Mouse (Mus musculus) thymus, adult 18-20 months (tissue): ENCODE data around the gene Apobec1.
"Not testable (repeated sequence)": the region's sequence is repeated elsewhere in the genome, so short reads cannot be mapped to it uniquely, and the experiment has no call there.

Experiments
- DNase-seq, 2 experiments: peaks; one replicate each; pipeline ENCODE4 v3.0.0; 2022; ENCODE audit warnings: mixed read lengths in 2 of 2

Gene Apobec1

DNA sequence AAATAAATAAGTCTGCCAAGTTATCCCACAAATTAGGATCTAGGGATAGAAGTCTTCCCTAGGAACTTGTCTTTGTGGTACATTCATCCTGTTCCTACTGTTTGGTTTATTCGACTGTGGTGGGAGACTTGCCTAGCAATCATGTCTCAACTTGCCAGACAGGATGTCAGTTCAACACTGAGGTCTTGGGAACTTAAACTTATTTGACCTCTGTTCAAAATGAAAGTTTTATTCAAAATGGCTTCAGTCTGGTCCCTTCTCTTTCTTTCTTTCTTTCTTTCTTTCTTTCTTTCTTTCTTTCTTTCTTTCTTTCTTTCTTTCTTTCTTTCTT is 713 bp upstream of the Apobec1 start:
- DNase-seq, result no peak

GRCm38 (mm10) chr6:122601615-122602014 is 629 bp downstream of the Apobec1 start:
- no peak for DNase-seq

DNA sequence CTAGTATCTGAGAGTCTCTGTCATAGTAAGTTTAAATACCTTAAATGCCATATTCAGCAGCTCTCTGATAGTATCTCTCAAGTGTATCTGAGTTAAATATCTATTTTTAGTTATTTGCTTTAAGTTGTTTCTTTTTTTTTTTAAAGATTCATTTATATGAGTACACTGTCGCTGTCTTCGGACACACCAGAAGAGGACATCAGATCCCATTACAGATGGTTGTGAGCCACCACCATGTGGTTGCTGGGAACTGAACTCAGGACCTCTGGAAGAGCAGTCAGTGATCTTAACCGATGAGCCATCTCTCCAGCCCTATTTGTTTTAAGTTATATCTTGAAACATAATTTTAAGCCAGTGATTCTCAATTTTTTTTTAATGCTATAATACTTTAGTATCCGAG is 1.2 kb downstream of the Apobec1 start:
- no peak for DNase-seq

DNA sequence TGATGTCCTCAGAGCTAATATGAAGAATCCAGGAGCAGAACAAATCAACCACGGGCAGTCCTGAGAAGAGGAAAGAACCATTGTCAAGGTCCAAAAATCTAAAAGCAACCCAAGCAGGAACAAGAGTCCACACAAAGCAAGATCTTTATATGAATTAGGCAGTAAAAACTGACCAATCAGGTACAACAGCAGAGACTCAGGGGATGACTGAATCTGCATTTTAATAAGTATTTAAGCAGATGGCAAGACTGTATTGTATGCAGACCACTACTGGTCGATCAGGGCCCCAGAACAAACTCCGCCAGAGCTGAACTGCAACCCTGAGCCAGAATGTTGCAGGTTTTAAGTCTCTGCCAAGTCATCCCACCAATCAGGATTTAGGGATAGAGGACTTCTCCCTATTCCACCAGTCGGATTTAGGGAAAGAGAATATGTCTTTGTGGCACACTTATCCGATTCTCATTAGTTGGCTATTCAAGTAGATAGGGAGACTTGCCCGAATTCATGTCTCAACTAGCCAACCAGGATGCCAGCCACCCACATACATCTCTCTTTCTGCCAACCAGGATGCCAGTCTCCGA is 2.1 kb downstream of the Apobec1 start:
- DNase-seq, result no peak

- no peak for DNase-seq
Measured at GRCm38 (mm10) chr6:122599054-122599737, 3.0 kb downstream of the Apobec1 start.

DNA sequence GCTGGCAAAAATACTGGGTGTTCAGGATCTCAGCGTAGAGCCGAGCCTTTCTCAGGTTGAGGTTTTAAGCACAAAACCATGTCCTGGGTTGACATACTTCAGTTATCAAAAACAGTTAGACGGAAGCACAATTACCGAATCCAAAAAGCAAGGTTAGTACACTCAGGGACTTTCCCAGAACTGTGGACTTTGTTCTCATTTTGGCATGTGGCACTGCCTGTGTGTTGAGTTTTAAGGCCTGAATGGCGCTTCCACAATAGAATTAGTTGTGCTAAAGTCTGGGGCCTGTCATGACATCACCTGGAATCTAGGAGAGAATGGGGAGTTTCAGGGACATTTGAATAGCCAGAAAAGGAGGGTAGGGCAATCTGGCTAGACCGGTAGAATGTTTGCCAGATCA is 3.8 kb downstream of the Apobec1 start:
- no peak for DNase-seq

GRCm38 (mm10) chr6:122598014-122598413 is 4.2 kb downstream of the Apobec1 start:
- DNase-seq, result no peak

DNA sequence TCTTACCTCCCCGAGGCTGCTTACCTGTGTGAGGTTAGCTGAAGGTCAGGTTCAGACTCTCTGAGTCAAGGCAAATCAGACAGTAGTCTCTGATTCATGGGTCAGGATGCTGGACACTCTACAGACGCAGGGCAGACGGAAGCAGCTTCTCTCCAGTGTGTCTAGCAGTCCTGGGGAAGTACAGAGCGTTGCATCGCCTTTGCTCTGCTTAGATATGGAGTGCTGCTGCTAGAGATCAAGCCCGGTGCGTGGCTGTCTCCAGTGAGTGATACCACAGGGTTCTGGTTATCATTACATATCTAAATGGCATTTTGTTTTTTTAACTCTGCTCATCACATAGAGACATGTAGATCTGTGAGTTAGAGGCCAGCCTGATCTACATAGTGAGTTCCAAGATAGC is 5.6 kb downstream of the Apobec1 start:
- no peak for DNase-seq

- no peak for DNase-seq
Measured at GRCm38 (mm10) chr6:122595637-122596036, 6.6 kb downstream of the Apobec1 start.

DNA sequence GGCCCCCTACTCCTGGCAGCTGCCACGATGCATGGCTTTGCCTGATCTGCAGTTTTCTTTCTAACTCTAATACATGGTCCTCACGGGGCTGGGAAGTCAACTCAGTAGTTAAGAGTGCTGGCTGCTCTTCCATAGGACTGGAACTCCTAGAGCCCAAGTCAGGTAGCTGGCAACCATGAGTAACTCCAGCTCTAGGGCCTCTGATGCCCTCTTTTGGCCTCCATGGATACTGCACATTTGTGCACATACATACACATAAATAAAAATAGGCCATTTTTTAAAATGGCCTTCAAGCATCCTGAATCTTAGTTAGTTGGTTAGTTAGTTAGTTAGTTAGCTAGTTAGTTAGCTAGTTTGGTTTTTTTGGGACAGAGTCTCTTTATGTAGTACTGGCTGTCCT is 9.3 kb downstream of the Apobec1 start:
- no peak for DNase-seq

- no peak for DNase-seq
Measured at GRCm38 (mm10) chr6:122591027-122591758, 11.1 kb downstream of the Apobec1 start.

GRCm38 (mm10) chr6:122579086-122579485 is 23.2 kb downstream of the Apobec1 start:
- no peak for DNase-seq

DNA sequence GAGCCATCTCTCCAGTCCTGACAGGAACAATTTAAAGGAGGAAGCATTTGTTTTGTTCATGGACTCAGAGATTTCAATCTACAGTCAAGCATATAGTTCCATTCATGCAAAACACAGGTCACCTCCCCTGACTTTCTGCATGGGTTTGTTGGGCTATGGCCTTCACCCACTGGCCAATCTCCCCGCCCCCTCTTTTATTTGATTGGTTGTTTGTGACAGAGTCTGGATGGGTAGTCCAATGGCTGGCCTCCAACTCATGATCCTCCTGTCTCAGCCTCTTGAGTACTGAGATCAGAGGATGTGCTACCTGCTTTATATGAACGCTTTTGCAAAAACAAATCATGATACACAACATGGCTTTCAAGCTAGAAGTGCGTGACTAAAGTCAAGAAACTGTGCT is 25.2 kb downstream of the Apobec1 start:
- no peak for DNase-seq

DNA sequence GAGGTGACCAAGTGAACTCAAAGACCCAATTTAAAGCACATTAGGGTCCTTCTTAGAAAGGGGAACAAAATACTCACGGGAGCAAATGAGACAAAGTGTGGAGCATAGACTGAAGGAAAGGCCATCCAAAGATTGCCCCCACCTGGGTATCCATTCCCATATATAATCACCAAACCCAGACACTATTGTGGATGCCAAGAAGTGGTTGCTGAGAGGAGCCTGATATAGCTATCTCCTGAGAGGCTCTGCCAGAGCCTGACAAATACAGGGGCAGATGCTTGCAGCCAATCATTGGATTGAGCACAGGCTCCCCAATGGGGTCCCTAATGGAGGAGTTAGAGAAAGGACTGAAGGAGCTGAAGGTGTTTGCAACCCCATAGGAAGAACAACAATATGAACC is 27.2 kb downstream of the Apobec1 start:
- DNase-seq, result not testable (repeated sequence)

DNA sequence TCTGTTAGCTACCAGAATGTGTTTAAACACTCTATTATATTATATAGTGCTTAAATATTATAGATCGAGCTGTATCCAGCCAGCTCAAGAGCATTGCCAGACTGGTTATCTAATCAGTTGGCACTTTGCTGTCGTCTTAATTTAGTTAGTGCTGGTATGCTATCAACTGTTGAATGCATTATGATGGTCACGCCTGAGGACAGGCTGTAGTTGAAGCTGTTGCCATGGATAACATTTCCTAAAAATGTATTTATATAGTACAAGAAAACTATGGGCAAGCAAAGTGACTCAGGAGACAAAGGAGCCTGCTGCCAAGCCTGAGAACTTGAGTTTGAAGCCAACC is 30.7 kb downstream of the Apobec1 start:
- no peak for DNase-seq

GRCm38 (mm10) chr6:122570695-122571616 is 31.3 kb downstream of the Apobec1 start:
- no peak for DNase-seq

GRCm38 (mm10) chr6:122569762-122570161 is 32.5 kb downstream of the Apobec1 start:
- no peak for DNase-seq

GRCm38 (mm10) chr6:122569113-122569512 is 33.1 kb downstream of the Apobec1 start:
- no peak for DNase-seq

- DNase-seq, result no peak
Measured at GRCm38 (mm10) chr6:122565070-122565784, 37.0 kb downstream of the Apobec1 start.

- DNase-seq, result no peak
Measured at GRCm38 (mm10) chr6:122562463-122562862, 39.8 kb downstream of the Apobec1 start.

- DNase-seq, result peak in 1 of 2 experiments; percentile 3
Measured at GRCm38 (mm10) chr6:122561005-122561404, 41.2 kb downstream of the Apobec1 start.

DNA sequence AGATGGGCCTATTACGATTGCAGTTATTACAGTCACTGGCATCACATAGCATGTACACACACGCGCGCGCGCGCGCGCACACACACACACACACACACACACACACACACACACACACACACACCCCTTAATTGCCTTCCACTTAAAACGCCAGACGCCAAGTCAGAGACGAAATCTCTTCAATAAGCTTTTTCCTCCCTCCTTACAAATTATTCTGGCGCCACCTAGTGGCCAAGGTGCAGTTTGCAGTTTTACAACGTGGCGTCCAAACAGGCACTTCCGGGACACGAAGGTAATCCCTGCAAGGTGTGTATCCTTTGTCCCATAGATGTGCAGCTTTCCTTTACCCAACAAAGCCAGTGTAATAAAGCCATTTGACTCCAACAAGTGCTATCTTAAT is 41.8 kb downstream of the Apobec1 start:
- DNase-seq, result peak; percentile 51 to 52
